Mouse (Mus musculus): ENCODE measurements at regions not wholly inside any gene's neighbourhood (a gene's known extent, or its start where the extent isn't known, plus 50 kb on each side); places are given as distances from the start of the nearest gene placed in this dataset.
A peak's percentile ranks its signal among the peaks of the same experiment; 100 is the strongest.

GRCm38 (mm10) chr6:4415206-4415605 lies 89.4 kb upstream of the Col1a2 start:
- no peak for DNase-seq
- intact Hi-C loops (cut with DNase I) = loop anchor here (5.0 to 10.0 kb wide), 2 partner anchors 72 to 970 kb away; partner anchors contain the start of gene Asb4
- H3K27ac ChIP-seq = no peak overlapping the region
- TF ChIP-seq CTCF (IDR thresholded peaks at IDR 0.05) = no peak
- H3K4me3 ChIP-seq = no peak overlapping the region

GRCm38 (mm10) chr6:4417247-4417709 lies 87.3 kb upstream of the Col1a2 start:
- Histone ChIP-seq H3K27ac (peak overlapping the region; percentile 69), H3K4me3 (peak overlapping the region; percentile 36)
- TF ChIP-seq CTCF (IDR thresholded peaks at IDR 0.05) = peak; percentile 58
- intact Hi-C loops (cut with DNase I) = loop anchor here (5.0 to 10.0 kb wide), 2 partner anchors 70 to 968 kb away; partner anchors contain the start of gene Asb4
- peak; percentile 24 for DNase-seq

GRCm38 (mm10) chr6:4418376-4418775 lies 86.2 kb upstream of the Col1a2 start:
- no peak for DNase-seq
- TF ChIP-seq CTCF (IDR thresholded peaks at IDR 0.05) = no peak
- intact Hi-C loops (cut with DNase I) = loop anchor here (5.0 to 10.0 kb wide), 2 partner anchors 69 to 966 kb away; partner anchors contain the start of gene Asb4
- Histone ChIP-seq H3K4me3 (peak overlapping the region; percentile 48), H3K27ac (peak overlapping the region; percentile 75)

GRCm38 (mm10) chr6:4418941-4419351 lies 85.7 kb upstream of the Col1a2 start:
- peak overlapping the region; percentile 48 for H3K4me3 ChIP-seq
- no peak for TF ChIP-seq CTCF (IDR thresholded peaks at IDR 0.05)
- DNase-seq = peak; percentile 77
- peak overlapping the region; percentile 75 for H3K27ac ChIP-seq
- intact Hi-C loops (cut with DNase I) = loop anchor here (5.0 to 10.0 kb wide), 2 partner anchors 68 to 966 kb away; partner anchors contain the start of gene Asb4

- DNase-seq = no peak
- Histone ChIP-seq H3K4me3 (no peak overlapping the region), H3K27ac (no peak overlapping the region)
- TF ChIP-seq CTCF (IDR thresholded peaks at IDR 0.05) = no peak
- intact Hi-C loops (cut with DNase I) = no loop called here
These were observed 83.1 kb upstream of the Col1a2 start for GRCm38 (mm10) chr6:4421466-4421865.

- TF ChIP-seq CTCF (IDR thresholded peaks at IDR 0.05) = no peak
- intact Hi-C loops (cut with DNase I) = no loop called here
- H3K27ac ChIP-seq = no peak overlapping the region
- H3K4me3 ChIP-seq = no peak overlapping the region
- DNase-seq = no peak
These were observed 77.5 kb upstream of the Col1a2 start for GRCm38 (mm10) chr6:4427122-4427521.

- intact Hi-C loops (cut with DNase I) = no loop called here
- TF ChIP-seq CTCF (IDR thresholded peaks at IDR 0.05) = no peak
- DNase-seq = no peak
- no peak overlapping the region for H3K27ac ChIP-seq
- H3K4me3 ChIP-seq = no peak overlapping the region
These were observed 73.8 kb upstream of the Col1a2 start for GRCm38 (mm10) chr6:4430704-4431310.

GRCm38 (mm10) chr6:4432192-4432591 lies 72.4 kb upstream of the Col1a2 start:
- no peak overlapping the region for H3K4me3 ChIP-seq
- peak overlapping the region; percentile 28 for H3K27ac ChIP-seq
- DNase-seq = no peak
- intact Hi-C loops (cut with DNase I) = no loop called here
- no peak for TF ChIP-seq CTCF (IDR thresholded peaks at IDR 0.05)

GRCm38 (mm10) chr6:4436439-4436838 lies 68.2 kb upstream of the Col1a2 start:
- TF ChIP-seq CTCF (IDR thresholded peaks at IDR 0.05) = no peak
- H3K27ac ChIP-seq = peak overlapping the region; percentile 73
- intact Hi-C loops (cut with DNase I) = no loop called here
- no peak overlapping the region for H3K4me3 ChIP-seq
- no peak for DNase-seq

- DNase-seq = no peak
- H3K27ac ChIP-seq = peak overlapping the region; percentile 73
- intact Hi-C loops (cut with DNase I) = no loop called here
- no peak for TF ChIP-seq CTCF (IDR thresholded peaks at IDR 0.05)
- no peak overlapping the region for H3K4me3 ChIP-seq
These were observed 67.7 kb upstream of the Col1a2 start for GRCm38 (mm10) chr6:4436874-4437273.

- no peak overlapping the region for H3K4me3 ChIP-seq
- intact Hi-C loops (cut with DNase I) = no loop called here
- no peak for DNase-seq
- no peak for TF ChIP-seq CTCF (IDR thresholded peaks at IDR 0.05)
- H3K27ac ChIP-seq = no peak overlapping the region
These were observed 62.9 kb upstream of the Col1a2 start for GRCm38 (mm10) chr6:4441618-4442167.

GRCm38 (mm10) chr6:4445906-4446305 lies 58.7 kb upstream of the Col1a2 start:
- H3K27ac ChIP-seq = no peak overlapping the region
- intact Hi-C loops (cut with DNase I) = no loop called here
- TF ChIP-seq CTCF (IDR thresholded peaks at IDR 0.05) = no peak

GRCm38 (mm10) chr6:4451227-4451626 lies 53.4 kb upstream of the Col1a2 start:
- H3K27ac ChIP-seq = no peak overlapping the region
- no peak overlapping the region for H3K4me3 ChIP-seq
- TF ChIP-seq CTCF (IDR thresholded peaks at IDR 0.05) = no peak
- DNase-seq = no peak
- intact Hi-C loops (cut with DNase I) = no loop called here

More at GRCm38 (mm10) chr6:4445906-4446305, 58.7 kb upstream of the Col1a2 start:
- H3K4me3 ChIP-seq = no peak overlapping the region
- DNase-seq = no peak
